Mouse (Mus musculus): ENCODE results near the gene Olfr92.
"Not testable (repeated sequence)": the region's sequence is repeated elsewhere in the genome, so short reads cannot be mapped to it uniquely, and the experiment has no call there.

The Olfr92 gene

DNA sequence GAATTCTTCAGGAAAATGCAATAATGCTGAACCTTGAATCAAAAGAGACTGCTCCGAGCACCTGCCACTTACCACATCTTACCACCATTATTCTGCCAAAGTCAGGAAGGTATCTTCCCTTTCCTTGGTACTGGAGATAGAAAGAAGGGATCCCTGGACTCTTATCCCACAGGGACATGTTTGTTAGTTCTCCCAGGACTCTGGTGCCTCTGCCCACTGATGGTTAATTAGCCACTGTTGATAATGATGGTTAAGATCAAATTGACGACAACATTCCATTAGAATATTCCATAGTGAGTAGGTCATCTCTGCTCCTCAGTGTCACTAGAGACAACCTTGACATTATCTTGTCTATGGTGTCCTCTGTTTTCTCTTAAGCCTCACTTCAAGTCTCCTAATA lies at the start of gene Olfr92:
Olfr92 (minus strand) TSS at position 101 of the 400 bp plus-strand sequence.
- no peak for DNase-seq (ENCODE audit: extremely low spot score, low read depth, low spot score)

- no peak for DNase-seq (ENCODE audit: extremely low spot score, low read depth, low spot score)
Measured at GRCm38 (mm10) chr17:37161394-37161793, 41.5 kb upstream of the Olfr92 start, which contains the start of gene Olfr93. Gene Olfr93 (minus strand): TSS chr17:37161494.

DNA sequence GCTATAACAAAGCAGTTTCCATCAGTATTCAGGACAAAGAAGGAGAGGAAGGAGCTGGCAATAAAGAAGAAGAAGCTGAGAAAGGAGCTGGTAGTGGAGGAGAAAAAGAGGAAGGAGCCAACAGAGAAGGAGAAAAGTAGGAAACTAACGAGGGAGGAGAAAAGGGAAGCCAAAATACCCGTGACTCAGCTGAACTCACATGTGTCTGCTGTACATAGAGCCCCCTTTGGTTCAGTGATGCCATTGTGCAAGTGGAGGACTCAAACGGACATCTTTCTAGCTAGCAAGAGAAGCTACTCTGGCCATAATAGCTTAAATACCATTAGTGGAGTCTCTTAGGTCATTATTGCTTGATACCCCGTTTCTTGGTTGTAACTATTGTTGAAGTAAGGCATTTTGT lies 11.5 kb upstream of the Olfr92 start:
- not testable (repeated sequence) for DNase-seq (ENCODE audit: extremely low spot score, low read depth, low spot score)

DNA sequence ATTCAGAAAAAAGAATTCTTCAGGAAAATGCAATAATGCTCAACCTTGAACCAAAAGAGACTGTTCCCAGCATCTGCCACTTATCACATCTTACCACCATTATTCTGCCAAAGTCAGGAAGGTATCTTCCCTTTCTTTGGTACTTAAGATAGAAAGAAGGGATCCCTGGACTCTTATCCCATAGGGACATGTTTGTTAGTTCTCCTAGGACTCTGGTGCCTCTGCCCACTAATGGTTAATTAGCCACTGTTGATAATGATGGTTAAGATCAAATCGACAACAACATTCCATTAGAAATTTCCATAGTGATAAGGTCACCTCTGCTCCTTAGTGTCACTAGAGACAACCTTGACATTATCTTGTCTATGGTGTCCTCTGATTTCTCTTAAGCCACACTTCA lies 21.7 kb downstream of the Olfr92 start, which contains the start of gene Olfr91:
Olfr91 (minus strand) TSS at position 101 of the 400 bp plus-strand sequence.
- no peak for DNase-seq (ENCODE audit: extremely low spot score, low read depth, low spot score)

- DNase-seq (ENCODE audit: extremely low spot score, low read depth, low spot score), result no peak
Measured at GRCm38 (mm10) chr17:37093289-37093688, 26.6 kb downstream of the Olfr92 start.

DNA sequence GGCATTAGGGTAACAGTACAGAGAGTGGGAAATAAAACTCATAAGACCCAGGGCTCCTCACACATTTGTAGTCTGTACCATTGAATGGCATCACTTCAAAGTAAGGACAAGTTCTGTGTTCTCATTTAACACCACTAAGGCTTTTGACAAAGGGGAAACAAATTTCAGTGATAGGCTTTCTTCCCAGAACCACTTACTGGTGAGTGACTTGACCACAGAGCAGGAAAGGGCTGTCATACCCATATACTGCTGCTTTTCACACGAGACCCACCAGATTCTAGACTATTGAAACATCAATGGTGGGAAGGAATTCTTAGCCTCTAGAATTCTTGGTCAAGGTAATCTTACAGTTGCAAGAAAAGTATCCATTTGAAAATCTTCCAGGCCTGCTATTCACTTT lies 27.7 kb downstream of the Olfr92 start:
- DNase-seq (ENCODE audit: extremely low spot score, low read depth, low spot score), result no peak

GRCm38 (mm10) chr17:37088399-37088798 lies 31.5 kb downstream of the Olfr92 start, which contains the start of gene Olfr90:
Gene Olfr90 (minus strand): TSS chr17:37088499.
- no peak for DNase-seq (ENCODE audit: extremely low spot score, low read depth, low spot score)

DNA sequence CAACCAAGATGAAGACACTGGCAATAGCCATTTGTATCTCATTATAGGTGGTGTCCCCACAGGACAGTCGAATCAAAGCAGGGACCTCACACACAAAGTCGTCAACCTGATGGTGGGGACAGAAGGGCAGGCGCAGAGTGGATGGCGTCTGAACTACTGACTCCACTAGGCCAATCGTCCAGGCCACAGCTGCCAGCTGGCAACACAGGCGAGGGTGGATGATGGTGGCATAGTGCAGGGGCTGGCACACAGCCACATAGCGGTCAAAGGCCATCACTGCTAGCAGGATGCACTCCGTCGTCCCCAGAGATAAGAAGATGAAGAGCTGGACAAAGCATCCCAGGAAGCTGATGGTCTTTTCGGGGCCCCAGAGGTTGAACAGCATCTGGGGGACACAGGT lies 34.3 kb downstream of the Olfr92 start:
- DNase-seq (ENCODE audit: extremely low spot score, low read depth, low spot score), result no peak

DNA sequence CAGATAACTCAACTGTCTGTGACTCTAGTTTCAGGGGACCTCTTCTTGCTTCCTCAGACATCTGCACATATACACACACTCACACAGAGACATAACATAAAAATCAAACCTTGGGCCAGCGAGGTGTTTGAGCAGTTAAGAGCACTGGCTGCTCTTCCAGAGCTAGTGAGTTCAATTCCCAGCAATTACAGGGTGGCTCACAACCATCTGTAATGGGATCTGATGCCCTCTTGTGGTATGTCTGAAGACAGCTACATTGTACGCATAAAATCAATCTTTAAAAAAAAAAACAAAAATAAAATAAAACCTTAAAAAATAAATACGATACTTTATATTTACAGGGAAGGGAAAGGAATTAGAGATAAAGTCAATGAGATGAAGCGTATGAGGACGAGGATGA lies 35.3 kb downstream of the Olfr92 start:
- DNase-seq (ENCODE audit: extremely low spot score, low read depth, low spot score), result no peak

- DNase-seq (ENCODE audit: extremely low spot score, low read depth, low spot score), result peak; percentile 33
Measured at GRCm38 (mm10) chr17:37083327-37083726, 36.6 kb downstream of the Olfr92 start.

DNA sequence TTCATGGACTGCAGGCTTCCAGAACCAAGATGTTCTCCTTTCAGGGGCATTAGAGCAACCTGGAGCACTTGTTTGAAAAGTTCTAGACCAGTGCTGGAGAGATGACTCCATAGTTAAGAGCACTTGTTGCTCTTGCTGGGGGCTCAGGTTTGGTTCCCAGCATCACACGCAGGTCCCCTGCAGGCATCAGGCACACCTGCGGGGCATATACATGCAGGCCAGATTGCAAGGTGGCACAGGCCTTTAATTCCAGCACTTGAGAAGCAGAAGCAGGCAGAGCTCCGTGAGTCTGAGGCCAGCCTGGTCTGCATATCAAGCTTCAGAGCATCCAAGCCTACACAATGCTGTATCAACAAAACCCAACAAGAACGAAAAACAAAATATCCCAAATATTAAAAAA lies 38.2 kb downstream of the Olfr92 start:
- no peak for DNase-seq (ENCODE audit: extremely low spot score, low read depth, low spot score)

GRCm38 (mm10) chr17:37080119-37080518 lies 39.8 kb downstream of the Olfr92 start:
- no peak for DNase-seq (ENCODE audit: extremely low spot score, low read depth, low spot score)

DNA sequence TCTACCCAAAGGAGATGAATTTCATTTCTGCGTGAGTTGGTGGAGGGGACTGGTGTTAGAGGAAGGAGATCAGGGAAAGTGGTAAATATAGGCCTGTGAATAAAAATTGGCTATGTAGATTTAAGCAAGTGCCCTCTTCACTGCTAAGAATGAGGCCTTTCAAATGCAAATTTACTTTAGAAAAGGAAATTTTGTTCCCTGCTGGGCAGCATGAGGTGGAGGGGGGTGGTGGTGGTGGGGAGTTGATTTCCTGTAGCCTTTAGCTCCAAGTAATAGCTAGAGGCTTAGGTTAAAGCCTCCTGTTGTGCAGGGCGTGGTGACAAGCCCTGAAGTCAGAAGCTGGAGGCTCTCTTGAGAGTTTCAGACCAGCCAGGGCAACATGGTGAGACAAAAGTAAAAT lies 40.9 kb downstream of the Olfr92 start:
- no peak for DNase-seq (ENCODE audit: extremely low spot score, low read depth, low spot score)

DNA sequence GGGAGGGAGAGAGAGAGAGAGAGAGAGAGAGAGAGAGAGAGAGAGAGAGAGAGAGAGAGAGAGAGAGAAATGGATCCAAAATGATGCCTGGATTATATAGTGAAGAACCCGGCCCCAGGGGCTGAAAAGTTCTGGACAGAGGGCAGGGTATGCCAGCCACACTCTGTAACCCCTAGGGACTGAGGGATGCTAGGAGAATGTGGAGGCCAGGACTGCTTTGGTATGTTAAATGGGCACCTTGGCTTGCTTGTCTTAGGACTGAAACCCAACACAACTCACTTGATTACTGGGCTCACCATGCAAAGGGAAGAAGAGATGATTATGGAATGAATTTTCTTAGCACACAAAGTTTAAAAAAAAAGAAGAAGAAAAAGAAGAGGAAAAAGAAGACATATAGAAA lies 41.7 kb downstream of the Olfr92 start:
- no peak for DNase-seq (ENCODE audit: extremely low spot score, low read depth, low spot score)

DNA sequence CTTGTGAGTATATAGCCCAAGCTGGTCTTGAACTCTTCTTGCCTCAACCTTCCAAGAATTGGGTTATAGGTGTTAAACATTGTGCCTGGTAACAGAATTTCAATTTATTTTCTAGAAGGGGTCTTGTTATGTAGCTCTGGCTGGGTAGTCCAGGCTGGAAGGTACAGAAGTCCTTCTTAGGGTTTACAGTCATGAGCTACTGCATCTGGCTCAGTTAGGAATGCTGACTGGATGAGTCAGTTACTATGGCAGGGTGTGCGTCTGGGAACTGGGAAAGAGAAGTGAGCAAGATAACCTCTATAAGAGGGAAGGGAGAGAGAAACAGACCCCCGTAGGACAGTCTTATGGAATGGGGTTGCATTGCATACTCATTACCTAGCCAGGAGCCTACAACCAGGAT lies 44.1 kb downstream of the Olfr92 start:
- DNase-seq (ENCODE audit: extremely low spot score, low read depth, low spot score), result no peak

- DNase-seq (ENCODE audit: extremely low spot score, low read depth, low spot score), result no peak
Measured at GRCm38 (mm10) chr17:37075181-37075580, 44.7 kb downstream of the Olfr92 start.

DNA sequence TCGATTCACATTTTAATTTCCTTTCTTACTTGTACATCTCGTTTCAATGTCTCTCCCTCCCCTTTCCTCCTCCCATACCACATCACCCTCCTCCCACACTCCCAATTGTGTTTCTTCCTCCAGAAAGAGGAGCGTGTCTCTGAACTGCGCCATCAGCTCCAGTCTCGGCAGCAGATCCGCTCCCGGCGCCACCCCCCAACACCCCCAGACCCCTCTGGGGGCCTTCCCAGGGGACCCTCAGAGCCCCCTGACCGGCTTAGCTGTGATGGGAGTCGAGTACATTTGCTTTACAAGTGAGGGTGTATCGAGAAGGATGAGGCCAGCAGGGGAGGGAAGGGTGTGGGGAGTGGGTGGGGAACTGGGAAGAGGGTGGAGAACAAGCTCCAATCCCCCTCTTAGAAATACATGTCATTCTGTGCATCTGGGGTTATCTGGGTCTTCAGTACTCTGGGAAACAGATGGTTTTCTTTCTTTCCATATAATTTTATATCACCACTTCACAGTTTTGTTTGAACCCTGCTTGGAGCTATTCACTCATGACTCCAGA lies 47.1 kb downstream of the Olfr92 start:
- DNase-seq (ENCODE audit: extremely low spot score, low read depth, low spot score), result no peak

- no peak for DNase-seq (ENCODE audit: extremely low spot score, low read depth, low spot score)
Measured at GRCm38 (mm10) chr17:37072080-37072729, 47.7 kb downstream of the Olfr92 start.

- DNase-seq (ENCODE audit: extremely low spot score, low read depth, low spot score), result no peak
Measured at GRCm38 (mm10) chr17:37070121-37070520, 49.8 kb downstream of the Olfr92 start.

GRCm38 (mm10) chr17:37067861-37068260 lies 52.0 kb downstream of the Olfr92 start:
- DNase-seq (ENCODE audit: extremely low spot score, low read depth, low spot score), result no peak

- DNase-seq (ENCODE audit: extremely low spot score, low read depth, low spot score), result no peak
Measured at GRCm38 (mm10) chr17:37065993-37066392, 53.9 kb downstream of the Olfr92 start.

- no peak for DNase-seq (ENCODE audit: extremely low spot score, low read depth, low spot score)
Measured at GRCm38 (mm10) chr17:37063686-37064495, 56.0 kb downstream of the Olfr92 start.

Measured in hindlimb bud, embryonic 11.5 days (tissue).